Mouse (Mus musculus) testis, adult 2 months (tissue): ENCODE measurements at regions not wholly inside any gene's neighbourhood (a gene's known extent, or its start where the extent isn't known, plus 50 kb on each side); places are given as distances from the start of the nearest gene placed in this dataset.

ENCODE experiments used
- H3K27ac ChIP-seq: fragments of 200-500 bp; 2 replicates; pipeline ENCODE4 v1.5.1; 2012; ENCODE audit warnings: low read depth, low read length; ENCODE audit not compliant: control insufficient read depth, insufficient read depth
- H3K27me3 ChIP-seq: fragments of 200-500 bp; 2 replicates; pipeline ENCODE4 v1.6.1; 2012; ENCODE audit warnings: mild to moderate bottlenecking, low read length, moderate library complexity; ENCODE audit not compliant: control insufficient read depth, insufficient read depth
- H3K36me3 ChIP-seq: fragments of 200-500 bp; 2 replicates; pipeline ENCODE4 v1.6.1; 2012; ENCODE audit warnings: mild to moderate bottlenecking, low read length; ENCODE audit not compliant: control insufficient read depth, insufficient read depth
- H3K4me1 ChIP-seq: fragments of 200-500 bp; 2 replicates; pipeline ENCODE4 v1.6.1; 2012; ENCODE audit warnings: low read length; ENCODE audit not compliant: control insufficient read depth, insufficient read depth
- H3K4me3 ChIP-seq: fragments of 200-500 bp; 2 replicates; pipeline ENCODE4 v1.5.1; 2012; ENCODE audit warnings: low read depth, mild to moderate bottlenecking, low read length, moderate library complexity, mixed read lengths; ENCODE audit not compliant: control insufficient read depth
- CTCF ChIP-seq: fragments of 200-500 bp; IDR thresholded peaks from 2 replicates; pipeline ENCODE4 v1.5.1; 2012; ENCODE audit warnings: low read depth, mild to moderate bottlenecking, inconsistent platforms, low read length, moderate library complexity; ENCODE audit not compliant: control insufficient read depth, insufficient read depth, insufficient replicate concordance
- POLR2A ChIP-seq: fragments of 200-500 bp; IDR thresholded peaks from 2 replicates; pipeline ENCODE4 v1.6.1; 2012; ENCODE audit warnings: low read depth, mild to moderate bottlenecking, inconsistent platforms, low read length, moderate library complexity; ENCODE audit not compliant: control insufficient read depth

- Histone ChIP-seq H3K27ac (no peak overlapping the region), H3K36me3 (no peaks in the 10 kb centered on the region), H3K27me3 (no peaks in the 10 kb centered on the region), H3K4me1 (no peaks in the 10 kb centered on the region), H3K4me3 (no peak overlapping the region)
- TF ChIP-seq CTCF (no peak), POLR2A (no peak)
These were observed 112.8 kb upstream of the Adra1d start for GRCm38 (mm10) chr2:131674872-131675271.

DNA sequence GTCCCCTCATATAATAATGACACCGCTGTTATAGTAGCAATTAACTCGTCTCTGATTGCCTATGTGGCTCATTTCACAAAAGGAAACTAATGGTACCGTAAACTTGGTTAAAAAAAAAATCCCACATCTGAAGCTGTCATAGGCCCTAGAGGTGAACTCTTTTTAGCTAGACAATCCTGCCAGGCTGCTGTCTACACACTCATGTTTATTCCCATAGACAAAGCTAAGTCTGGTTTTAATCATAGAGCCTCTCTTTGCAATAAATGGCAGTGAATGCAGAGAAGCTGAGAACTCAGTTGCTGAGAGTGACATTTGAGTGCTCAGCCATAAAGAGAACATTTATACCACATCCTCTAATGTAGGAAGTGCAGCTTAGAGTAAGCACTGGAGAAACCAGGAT is 111.3 kb upstream of the Adra1d start:
- Histone ChIP-seq H3K27me3 (no peaks in the 10 kb centered on the region), H3K4me1 (no peaks in the 10 kb centered on the region), H3K36me3 (no peaks in the 10 kb centered on the region), H3K27ac (no peak overlapping the region), H3K4me3 (no peak overlapping the region)
- TF ChIP-seq CTCF (no peak), POLR2A (no peak)

GRCm38 (mm10) chr2:131672646-131673045 is 110.6 kb upstream of the Adra1d start:
- no peak overlapping the region for H3K4me3 ChIP-seq
- H3K27ac ChIP-seq: no peak overlapping the region

GRCm38 (mm10) chr2:131672223-131672622 is 110.1 kb upstream of the Adra1d start:
- Histone ChIP-seq H3K36me3 (no peaks in the 10 kb centered on the region), H3K4me1 (no peaks in the 10 kb centered on the region), H3K27me3 (no peaks in the 10 kb centered on the region), H3K27ac (no peak overlapping the region), H3K4me3 (no peak overlapping the region)
- TF ChIP-seq CTCF (no peak), POLR2A (no peak)

More at GRCm38 (mm10) chr2:131672646-131673045, 110.6 kb upstream of the Adra1d start:
- H3K27me3 ChIP-seq: no peaks in the 10 kb centered on the region
- TF ChIP-seq CTCF (no peak), POLR2A (no peak)
- no peaks in the 10 kb centered on the region for H3K4me1 ChIP-seq
- no peaks in the 10 kb centered on the region for H3K36me3 ChIP-seq

GRCm38 (mm10) chr2:131670876-131671275 is 108.8 kb upstream of the Adra1d start:
- TF ChIP-seq POLR2A (no peak), CTCF (no peak)
- no peaks in the 10 kb centered on the region for H3K27me3 ChIP-seq
- no peak overlapping the region for H3K27ac ChIP-seq

GRCm38 (mm10) chr2:131667874-131668273 is 105.8 kb upstream of the Adra1d start:
- Histone ChIP-seq H3K4me3 (no peak overlapping the region), H3K27me3 (no peaks in the 10 kb centered on the region), H3K36me3 (no peaks in the 10 kb centered on the region), H3K4me1 (no peaks in the 10 kb centered on the region), H3K27ac (no peak overlapping the region)
- no peak for TF ChIP-seq CTCF
- TF ChIP-seq POLR2A: no peak

More at GRCm38 (mm10) chr2:131670876-131671275, 108.8 kb upstream of the Adra1d start:
- no peak overlapping the region for H3K4me3 ChIP-seq
- no peaks in the 10 kb centered on the region for H3K4me1 ChIP-seq
- H3K36me3 ChIP-seq: no peaks in the 10 kb centered on the region

DNA sequence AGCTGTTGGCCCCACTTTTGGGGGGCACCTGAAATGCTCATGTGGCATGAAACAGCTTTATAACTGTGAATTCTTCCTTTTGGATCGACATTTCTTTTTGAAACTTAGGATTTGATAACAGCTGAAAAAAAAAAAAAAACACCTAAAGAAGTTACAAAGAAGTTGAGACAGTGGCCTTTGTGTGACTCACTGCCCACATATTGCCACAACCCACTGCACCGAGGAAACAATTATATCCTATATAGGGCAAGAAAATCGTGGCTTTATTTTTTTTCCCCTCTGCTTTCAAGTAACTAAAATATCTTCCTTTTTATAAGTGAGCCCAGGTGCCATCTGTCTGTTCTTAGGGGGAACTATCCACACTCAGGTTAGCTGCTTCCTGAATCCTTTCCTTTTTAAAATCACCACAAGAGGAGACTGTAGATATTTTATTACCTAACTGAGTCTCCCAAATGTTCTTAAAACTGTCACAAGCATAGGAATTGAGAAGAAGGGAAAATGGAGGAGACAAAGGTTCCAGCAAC is 104.8 kb upstream of the Adra1d start:
- TF ChIP-seq CTCF (no peak), POLR2A (no peak)
- no peak overlapping the region for H3K4me3 ChIP-seq
- no peak overlapping the region for H3K27ac ChIP-seq
- no peaks in the 10 kb centered on the region for H3K4me1 ChIP-seq
- H3K27me3 ChIP-seq: no peaks in the 10 kb centered on the region
- no peaks in the 10 kb centered on the region for H3K36me3 ChIP-seq

DNA sequence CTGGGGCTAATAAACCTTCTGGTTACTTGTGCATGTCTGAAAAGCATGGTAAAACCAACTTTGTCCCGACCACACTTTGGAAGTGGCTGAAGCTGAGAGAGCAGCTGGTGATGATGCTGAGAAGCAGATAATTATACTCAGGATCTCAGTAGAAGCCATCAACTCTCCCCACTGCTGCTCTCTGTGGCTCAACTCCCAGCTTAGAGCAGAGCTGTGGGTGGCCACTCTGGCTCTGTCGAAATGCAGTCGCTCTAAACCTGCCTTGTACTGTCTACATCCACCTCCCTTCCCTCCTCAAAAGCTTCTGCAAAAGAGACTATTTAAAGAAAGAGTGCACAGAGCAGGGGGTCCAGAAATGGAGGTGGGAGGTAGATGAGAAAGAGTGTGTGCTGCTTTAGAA is 102.5 kb upstream of the Adra1d start:
- no peak overlapping the region for H3K4me3 ChIP-seq
- H3K27ac ChIP-seq: no peak overlapping the region
- TF ChIP-seq POLR2A (no peak), CTCF (no peak)
- no peaks in the 10 kb centered on the region for H3K4me1 ChIP-seq
- no peaks in the 10 kb centered on the region for H3K36me3 ChIP-seq
- no peaks in the 10 kb centered on the region for H3K27me3 ChIP-seq
